Mouse (Mus musculus) heart, adult 8-10 months (tissue): ENCODE data around the gene Dok4. TPM values are rescaled to one million over a fixed set of nuclear protein-coding genes. Genes with fewer than 3 reads are reported as not detected.
"Not testable (repeated sequence)": the region's sequence is repeated elsewhere in the genome, so short reads cannot be mapped to it uniquely, and the experiment has no call there.

ENCODE experiments used
- DNase-seq: peaks from one replicate; pipeline ENCODE4 v3.0.0; 2022; ENCODE audit warnings: low spot score
- total RNA-seq, 4 experiments: library from RNA; stranded (reverse); gene quantifications; 2 replicates each; pipeline ENCODE4 v1.2.4; 2022

Gene Dok4
- total RNA-seq, 4 experiments from 2014 or later: 9.2 to 15.2 (median 14.8) TPM

DNA sequence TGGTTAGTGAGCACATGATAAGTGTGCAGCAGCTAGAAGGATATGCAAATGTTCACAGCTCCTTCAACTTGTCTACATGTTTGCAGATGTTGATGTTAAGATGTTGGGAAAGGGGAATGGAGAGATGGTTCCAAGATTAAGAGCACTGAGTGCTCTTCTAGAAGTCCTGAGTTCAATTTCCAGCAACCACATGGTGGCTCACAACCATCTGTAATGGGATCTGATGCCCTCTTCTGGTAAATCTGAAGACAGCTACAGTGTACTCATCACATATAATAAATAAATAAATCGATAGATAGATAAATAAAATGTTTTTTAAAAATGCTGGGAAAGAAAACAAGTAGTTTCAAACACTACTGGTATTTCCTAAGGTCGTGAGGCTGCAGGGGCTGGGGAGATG is 34.9 kb downstream of the Dok4 start:
- DNase-seq: no peak

DNA sequence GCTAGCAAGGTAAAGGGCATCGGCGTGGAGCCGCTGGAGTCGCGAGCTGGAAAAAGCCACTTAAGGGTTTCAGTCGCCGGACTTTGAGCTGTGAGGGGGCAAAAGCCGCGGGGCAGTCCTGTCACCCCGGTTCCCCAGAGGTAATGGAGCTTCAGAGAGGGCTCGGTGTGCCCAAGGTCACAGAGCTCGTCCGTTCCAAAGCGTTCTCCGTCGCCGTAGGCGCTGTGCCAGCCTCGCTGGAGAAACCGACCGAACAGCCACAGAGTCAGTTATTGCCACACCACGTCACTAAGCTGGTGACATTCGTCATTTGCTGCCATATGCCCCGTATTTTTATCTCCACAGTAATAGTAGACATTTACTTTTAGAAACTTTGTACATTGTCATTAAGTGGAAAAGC is 37.5 kb downstream of the Dok4 start:
- DNase-seq: peak; percentile 76

GRCm38 (mm10) chr8:94837662-94838574 is 38.2 kb downstream of the Dok4 start, which contains the start of the genes Coq9 and Ciapin1:
TSS of gene Coq9 (plus strand) at chr8:94838321.
TSS of gene Ciapin1 (minus strand) at chr8:94838358.
- DNase-seq: peak; percentile 93

GRCm38 (mm10) chr8:94836456-94837240 is 39.5 kb downstream of the Dok4 start:
- no peak for DNase-seq

DNA sequence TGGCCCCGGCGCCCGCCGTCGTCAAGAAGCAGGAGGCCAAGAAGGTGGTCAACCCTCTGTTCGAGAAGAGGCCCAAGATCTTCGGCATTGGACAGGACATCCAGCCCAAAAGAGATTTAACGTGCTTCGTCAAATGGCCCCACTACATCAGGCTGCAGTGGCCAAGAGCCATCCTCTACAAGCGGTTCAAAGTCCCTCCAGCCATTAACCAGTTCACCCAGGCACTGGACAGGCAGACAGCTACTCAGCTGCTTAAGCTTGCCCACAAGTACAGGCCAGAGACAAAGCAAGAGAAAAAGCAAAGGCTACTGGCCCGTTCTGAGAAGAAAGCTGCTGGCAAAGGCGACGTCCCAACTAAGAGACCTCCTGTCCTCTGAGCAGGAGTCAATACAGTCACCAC is 40.4 kb downstream of the Dok4 start:
- DNase-seq: not testable (repeated sequence)

DNA sequence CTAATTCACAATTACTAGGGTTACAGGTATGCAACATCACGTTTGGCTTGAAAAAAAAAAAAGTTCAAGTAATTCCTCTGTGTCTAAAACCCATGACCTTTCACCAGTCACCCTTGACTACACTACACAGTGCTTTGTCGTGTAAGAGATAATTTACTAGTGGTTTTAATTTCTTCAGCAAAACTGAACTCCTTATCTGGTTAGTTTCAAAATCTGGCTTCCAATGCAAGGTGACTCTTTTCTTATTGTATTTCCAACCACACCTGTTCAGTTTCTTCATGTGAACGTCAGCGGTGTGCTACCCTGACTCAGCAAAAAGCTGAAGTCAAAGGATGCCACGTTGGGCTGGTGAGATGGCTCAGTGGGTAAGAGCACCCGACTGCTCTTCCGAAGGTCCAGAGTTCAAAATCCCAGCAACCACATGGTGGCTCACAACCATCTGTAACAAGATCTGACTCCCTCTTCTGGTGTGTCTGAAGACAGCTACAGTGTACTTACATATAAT is 42.2 kb downstream of the Dok4 start:
- DNase-seq: not testable (repeated sequence)

- no peak for DNase-seq
Measured at GRCm38 (mm10) chr8:94828284-94828683, 47.8 kb downstream of the Dok4 start.

DNA sequence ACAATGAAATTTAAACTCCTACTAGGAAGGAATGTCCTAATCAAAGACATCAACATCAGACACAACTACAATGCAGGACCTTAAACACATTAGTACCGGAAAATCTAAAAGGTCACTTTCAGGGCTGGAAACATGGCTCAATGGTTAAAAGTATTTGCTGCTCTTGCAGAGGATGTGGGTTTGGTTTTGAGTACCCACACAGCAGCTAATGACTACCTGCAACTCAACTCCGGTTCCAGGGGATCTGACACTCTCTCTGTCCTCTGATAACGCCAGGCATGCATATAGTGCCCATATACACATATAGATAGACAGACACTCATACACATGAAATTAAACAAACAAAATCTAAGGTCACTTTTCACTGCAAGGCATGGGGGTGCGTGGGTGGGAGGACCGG is 49.9 kb downstream of the Dok4 start:
- no peak for DNase-seq

DNA sequence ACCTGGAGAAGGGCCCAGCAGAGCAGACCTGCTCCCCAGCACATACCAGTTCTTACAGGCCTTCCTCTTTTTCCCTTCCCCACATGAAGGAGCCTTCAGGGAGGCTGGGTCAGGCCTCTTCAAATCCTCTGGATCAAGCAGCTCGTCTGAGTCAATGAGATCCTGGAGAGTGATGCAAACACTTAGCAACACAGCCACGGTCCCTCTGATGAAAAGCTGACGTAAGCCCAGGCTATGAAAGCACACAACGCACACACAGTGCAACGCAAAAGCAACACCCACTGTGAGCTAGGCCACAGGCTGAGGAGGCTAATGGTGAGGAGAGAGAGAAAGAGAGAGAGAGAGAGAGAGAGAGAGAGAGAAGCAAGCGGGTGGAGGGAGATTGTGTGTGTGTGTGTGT is 51.0 kb downstream of the Dok4 start:
- no peak for DNase-seq

- DNase-seq: peak; percentile 63
Measured at GRCm38 (mm10) chr8:94822637-94823560, 53.2 kb downstream of the Dok4 start.

DNA sequence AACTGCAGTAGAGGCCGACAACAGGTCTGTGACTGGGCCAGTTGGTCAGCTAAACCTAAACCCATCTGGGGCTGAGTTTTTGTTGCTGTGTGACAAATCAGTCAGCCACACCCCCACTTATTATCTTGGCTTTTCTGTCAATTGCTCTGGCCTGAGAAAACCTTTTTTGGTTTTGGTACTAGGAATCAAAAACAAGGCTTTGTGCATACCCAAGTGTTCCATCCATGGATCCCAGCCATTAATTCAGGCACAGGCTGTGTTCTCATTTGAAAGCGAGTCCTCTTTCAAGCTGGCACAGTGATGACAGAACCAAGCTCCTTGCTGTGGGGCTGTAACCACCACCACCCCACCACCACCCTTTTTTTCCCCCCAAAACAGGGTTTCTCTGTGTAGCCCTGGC is 54.7 kb downstream of the Dok4 start:
- DNase-seq: no peak

- DNase-seq: no peak
Measured at GRCm38 (mm10) chr8:94820553-94820952, 55.6 kb downstream of the Dok4 start.

DNA sequence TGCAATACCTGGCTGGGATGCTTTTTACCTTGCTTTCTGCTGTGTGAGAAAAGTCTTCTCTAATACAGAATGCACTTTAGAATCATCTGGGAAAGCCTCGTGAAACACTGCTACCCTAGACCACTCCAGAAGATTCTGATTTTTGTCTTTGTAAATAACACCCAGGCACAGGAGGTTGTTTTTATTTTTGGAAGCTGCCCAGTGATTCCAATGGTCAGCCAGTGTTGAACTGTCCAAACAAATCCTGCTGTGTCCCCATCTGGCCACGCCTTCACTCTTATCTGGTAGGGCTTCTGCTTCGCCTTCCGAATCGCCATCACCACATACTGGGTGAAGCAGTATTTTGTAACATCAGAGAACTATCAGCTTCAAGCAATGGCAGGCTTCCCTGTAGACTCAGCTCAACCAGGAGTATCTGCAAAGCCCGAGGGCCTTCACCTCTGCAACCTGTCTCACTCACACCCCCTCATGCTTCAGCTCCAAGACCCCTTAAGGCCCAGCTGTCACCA is 56.4 kb downstream of the Dok4 start:
- no peak for DNase-seq

- no peak for DNase-seq
Measured at GRCm38 (mm10) chr8:94817933-94818332, 58.2 kb downstream of the Dok4 start.

- no peak for DNase-seq
Measured at GRCm38 (mm10) chr8:94814556-94814955, 61.6 kb downstream of the Dok4 start.

Other genes with a start within 250 kb of the Dok4 start
- gene Arl2bp, start 209.7 kb downstream of the Dok4 start, total RNA-seq: 100 to 1,000 TPM in 2 of 4 experiments, 10 to 100 TPM in 2; 83.0 to 101 (median 92.4) TPM
- gene Pllp, start 180.1 kb downstream of the Dok4 start, total RNA-seq: under 1 TPM in 2 of 4 experiments, not detected in 2; 0.63 to 0.69 TPM
- not detected for gene Ccl22, start 130.7 kb downstream of the Dok4 start, total RNA-seq
- 1 to 10 TPM; 5.7 to 8.2 (median 7.2) TPM for gene Cx3cl1, start 104.3 kb downstream of the Dok4 start, total RNA-seq
- not detected for gene Ccl17, start 65.9 kb downstream of the Dok4 start, total RNA-seq
- gene Coq9, start 38.0 kb downstream of the Dok4 start, total RNA-seq: 100 to 1,000 TPM; 675 to 794 (median 735) TPM
- gene Ciapin1, start 38.0 kb downstream of the Dok4 start, total RNA-seq: 10 to 100 TPM; 72.2 to 85.6 (median 78.5) TPM
- gene Polr2c, start 18.9 kb downstream of the Dok4 start, total RNA-seq: 10 to 100 TPM; 65.4 to 71.4 (median 68.7) TPM
- gene Ccdc102a, start 41.8 kb upstream of the Dok4 start, total RNA-seq: 1 to 10 TPM; 3.0 to 5.7 (median 4.4) TPM
- gene Adgrg5, start 47.4 kb upstream of the Dok4 start, total RNA-seq: under 1 TPM in 1 of 4 experiments, not detected in 3; 0.57 TPM
- 10 to 100 TPM; 41.3 to 63.6 (median 51.8) TPM for gene Adgrg1, start 98.4 kb upstream of the Dok4 start, total RNA-seq
- gene Adgrg3, start 141.4 kb upstream of the Dok4 start, total RNA-seq: 1 to 10 TPM in 3 of 4 experiments, under 1 TPM in 1; 0.75 to 1.3 (median 1.2) TPM
- gene Drc7, start 178.8 kb upstream of the Dok4 start, total RNA-seq: not detected
- 1 to 10 TPM; 5.4 to 7.2 (median 7.1) TPM for gene Katnb1, start 204.9 kb upstream of the Dok4 start, total RNA-seq